8 mouse cellular contexts compared by ENCODE assay signal in the genomic region with DNA sequence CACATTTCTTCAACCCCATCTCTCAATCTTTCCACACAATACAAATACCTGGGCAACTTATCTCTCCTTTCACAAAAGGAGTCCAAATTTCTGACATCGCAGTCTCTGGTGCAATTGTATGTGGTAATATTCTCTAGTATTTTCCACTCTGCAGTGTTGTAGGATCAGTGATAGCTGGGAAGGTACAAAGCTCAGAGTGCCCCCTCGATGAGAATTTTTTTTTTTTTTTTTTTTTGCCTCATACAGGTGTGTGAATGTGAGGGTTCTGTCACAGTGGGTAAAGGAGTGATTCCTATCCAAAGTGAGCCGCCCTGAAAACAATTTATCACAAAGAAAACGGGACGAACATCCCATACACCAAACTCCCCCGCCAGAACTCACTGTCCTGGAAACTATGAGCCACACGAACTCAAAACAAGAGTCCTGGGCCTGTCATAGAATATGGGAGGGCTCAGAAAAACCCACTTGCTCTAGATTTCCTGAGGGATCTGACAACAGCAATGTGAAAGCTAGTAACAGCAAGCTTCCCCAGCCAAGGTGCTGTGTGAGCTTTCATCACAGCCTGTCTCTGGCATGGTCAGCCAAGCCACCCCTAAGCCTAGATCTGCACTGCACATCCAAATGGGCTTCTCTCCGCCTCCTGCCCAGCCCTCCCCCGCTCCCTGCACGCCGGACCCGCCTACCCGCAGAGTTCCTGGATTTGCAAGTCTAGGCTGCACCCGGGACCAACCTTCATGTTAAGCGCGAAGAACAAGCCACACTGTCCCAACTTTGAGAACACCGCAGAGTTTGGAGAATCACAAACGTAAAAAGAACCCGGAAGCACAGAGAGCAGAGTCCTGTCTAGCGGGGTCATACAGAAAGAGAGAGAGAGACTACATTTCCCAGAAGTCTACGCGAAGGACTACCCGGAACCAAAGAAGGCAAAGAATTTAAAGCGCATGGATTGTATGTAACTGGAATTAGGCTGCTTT. TPM values are rescaled to one million over a fixed set of nuclear protein-coding genes. Genes with fewer than 3 reads are reported as not detected.
A peak's percentile ranks its signal among the peaks of the same experiment; 100 is the strongest.
DNase-seq lines count a peak whose midpoint lies in the region; ATAC-seq and TF ChIP-seq lines count a peak whose summit lies in the region.

Zfp85 (minus strand) TSS at position 896 of the 974 bp plus-strand sequence.

- 8% methylated on average over 24 of the region's 24 CpGs for WGBS in forebrain, embryonic 12.5 days
- WGBS in heart, postnatal 0 days: 5% methylated on average over 24 of the region's 24 CpGs
- WGBS in liver, embryonic 15.5 days (ENCODE audit: insufficient replicate concordance): 6% methylated on average over 24 of the region's 24 CpGs
- WGBS in neural tube, embryonic 12.5 days: 8% methylated on average over 24 of the region's 24 CpGs
- 6% methylated on average over 24 of the region's 24 CpGs for WGBS in stomach, postnatal 0 days

- peak within 1 kb of the TSS; percentile 44 for H3K9ac ChIP-seq in ES-Bruce4 (ENCODE audit: low read depth, poor library complexity, severe bottlenecking)
- peak within 1 kb of the TSS; percentile 63 for H3K9ac ChIP-seq in forebrain, embryonic 12.5 days
- H3K9ac ChIP-seq in heart, postnatal 0 days (replicated peaks; ENCODE audit: low read depth, low read length): peak within 1 kb of the TSS; percentile 67
- H3K9ac ChIP-seq in liver, embryonic 15.5 days: peak within 1 kb of the TSS; percentile 51; the same call in 1 of the 2 replicates
- peak within 1 kb of the TSS; percentile 54 for H3K9ac ChIP-seq in neural tube, embryonic 12.5 days
- H3K9ac ChIP-seq in stomach, postnatal 0 days (ENCODE audit: low read length): peak within 1 kb of the TSS; percentile 36; the same call in 1 of the 2 replicates

- peak; percentile 98 for ATAC-seq in cerebellum, adult (ENCODE audit: insufficient number of reproducible peaks, low FRiP score, low TSS enrichment)
- peak; percentile 95 for ATAC-seq in forebrain, embryonic 12.5 days (ENCODE audit: low FRiP score)
- peak; percentile 91 for ATAC-seq in heart, postnatal 0 days (ENCODE audit: insufficient read depth, low read depth)
- ATAC-seq in liver, embryonic 15.5 days (ENCODE audit: insufficient read depth): peak; percentile 87
- peak; percentile 96 for ATAC-seq in neural tube, embryonic 12.5 days (ENCODE audit: low FRiP score, low read depth)
- peak; percentile 95 for ATAC-seq in stomach, postnatal 0 days (ENCODE audit: low FRiP score, low TSS enrichment)

- peak within 1 kb of the TSS; percentile 55 for H3K4me2 ChIP-seq in forebrain, embryonic 12.5 days
- H3K4me2 ChIP-seq in heart, postnatal 0 days (ENCODE audit: low read depth, low read length): peak within 1 kb of the TSS; percentile 62
- H3K4me2 ChIP-seq in liver, embryonic 15.5 days: peak within 1 kb of the TSS; percentile 64
- peak within 1 kb of the TSS; percentile 66 for H3K4me2 ChIP-seq in neural tube, embryonic 12.5 days (replicated peaks)
- peak within 1 kb of the TSS; percentile 52 for H3K4me2 ChIP-seq in stomach, postnatal 0 days (replicated peaks; ENCODE audit: low read depth)

- no peaks in the 10 kb centered on the region for H3K36me3 ChIP-seq in ES-Bruce4 (ENCODE audit: control insufficient read depth, insufficient read depth, low read length, poor library complexity, severe bottlenecking)
- H3K36me3 ChIP-seq in forebrain, embryonic 12.5 days (replicated peaks): peaks cover 11% of the 10 kb centered on the region
- H3K36me3 ChIP-seq in heart, postnatal 0 days (replicated peaks; ENCODE audit: control insufficient read depth, insufficient read depth, low read length): peaks cover 8% of the 10 kb centered on the region
- H3K36me3 ChIP-seq in liver, embryonic 15.5 days (replicated peaks): 0 out of 2 replicates have a peak, but pooled peaks cover 5% of the 10 kb centered on the region
- H3K36me3 ChIP-seq in neural tube, embryonic 12.5 days: no peaks in the 10 kb centered on the region; the same call in 1 of the 2 replicates
- H3K36me3 ChIP-seq in stomach, postnatal 0 days (ENCODE audit: control insufficient read depth, insufficient read depth, low read length): no peaks in the 10 kb centered on the region

- no peak for TF ChIP-seq CTCF in ES-Bruce4 (IDR thresholded peaks at IDR 0.05; ENCODE audit: low read depth, low read length)
- no peak for TF ChIP-seq CTCF in heart, postnatal 0 days (IDR thresholded peaks at IDR 0.05; ENCODE audit: low read depth)
- TF ChIP-seq CTCF in stomach, postnatal 0 days (IDR thresholded peaks at IDR 0.05; ENCODE audit: low read depth): no peak

- peak; percentile 12 for TF ChIP-seq POLR2A in ES-Bruce4 (IDR thresholded peaks at IDR 0.05; ENCODE audit: insufficient read depth, low read length)

- H3K27ac ChIP-seq in ES-Bruce4 (ENCODE audit: insufficient read depth, low read length): peak within 1 kb of the TSS; percentile 88
- H3K27ac ChIP-seq in forebrain, embryonic 12.5 days: 0 out of 2 replicates have a peak within 1 kb of the TSS, but pooled peaks have one; percentile 42
- peak within 1 kb of the TSS; percentile 78 for H3K27ac ChIP-seq in heart, postnatal 0 days (ENCODE audit: low read depth)
- peak within 1 kb of the TSS; percentile 76 for H3K27ac ChIP-seq in liver, embryonic 15.5 days (replicated peaks)
- no peak within 1 kb of the TSS for H3K27ac ChIP-seq in neural tube, embryonic 12.5 days
- H3K27ac ChIP-seq in stomach, postnatal 0 days (replicated peaks): peak within 1 kb of the TSS; percentile 26; the same call in 1 of the 2 replicates

- no peaks in the 10 kb centered on the region for H3K4me1 ChIP-seq in ES-Bruce4 (ENCODE audit: control insufficient read depth, insufficient read depth, low read length)
- H3K4me1 ChIP-seq in forebrain, embryonic 12.5 days: peaks cover 4% of the 10 kb centered on the region; the same call in 1 of the 2 replicates
- H3K4me1 ChIP-seq in heart, postnatal 0 days (ENCODE audit: control insufficient read depth, insufficient read depth): 0 out of 2 replicates have a peak, but pooled peaks cover 5% of the 10 kb centered on the region
- peaks cover 13% of the 10 kb centered on the region for H3K4me1 ChIP-seq in liver, embryonic 15.5 days (replicated peaks)
- H3K4me1 ChIP-seq in neural tube, embryonic 12.5 days: no peaks in the 10 kb centered on the region
- H3K4me1 ChIP-seq in stomach, postnatal 0 days (replicated peaks; ENCODE audit: control insufficient read depth, insufficient read depth): no peaks in the 10 kb centered on the region

- H3K27me3 ChIP-seq in ES-Bruce4 (ENCODE audit: control insufficient read depth, insufficient read depth, low read length, poor library complexity, severe bottlenecking): no peaks in the 10 kb centered on the region
- no peaks in the 10 kb centered on the region for H3K27me3 ChIP-seq in forebrain, embryonic 12.5 days
- H3K27me3 ChIP-seq in heart, postnatal 0 days (ENCODE audit: control insufficient read depth, insufficient read depth, low read length): no peaks in the 10 kb centered on the region
- no peaks in the 10 kb centered on the region for H3K27me3 ChIP-seq in liver, embryonic 15.5 days
- H3K27me3 ChIP-seq in neural tube, embryonic 12.5 days (replicated peaks): no peaks in the 10 kb centered on the region
- no peaks in the 10 kb centered on the region for H3K27me3 ChIP-seq in stomach, postnatal 0 days (ENCODE audit: control insufficient read depth, insufficient read depth, low read length)

- peak within 1 kb of the TSS; percentile 95 for H3K4me3 ChIP-seq in ES-Bruce4 (ENCODE audit: low read depth, low read length)
- H3K4me3 ChIP-seq in forebrain, embryonic 12.5 days (replicated peaks): peak within 1 kb of the TSS; percentile 66
- H3K4me3 ChIP-seq in heart, postnatal 0 days (ENCODE audit: low read depth, low read length): peak within 1 kb of the TSS; percentile 91
- H3K4me3 ChIP-seq in liver, embryonic 15.5 days (replicated peaks): peak within 1 kb of the TSS; percentile 70
- H3K4me3 ChIP-seq in neural tube, embryonic 12.5 days: peak within 1 kb of the TSS; percentile 71
- peak within 1 kb of the TSS; percentile 57 for H3K4me3 ChIP-seq in stomach, postnatal 0 days (ENCODE audit: low read depth, low read length)

- DNase-seq in heart, postnatal 0 days (ENCODE audit: low spot score): peak; percentile 90
- DNase-seq in kidney, postnatal 4 days: peak; percentile 77 to 82
- DNase-seq in stomach, postnatal 0 days (ENCODE audit: low spot score): peak; percentile 76

- no peak for TF ChIP-seq EP300 in ES-Bruce4 (IDR thresholded peaks at IDR 0.05; ENCODE audit: insufficient read depth, low read depth, low read length)
- no peak for TF ChIP-seq EP300 in heart, postnatal 0 days (IDR thresholded peaks at IDR 0.05; ENCODE audit: low read depth)
- TF ChIP-seq EP300 in stomach, postnatal 0 days (optimal IDR thresholded peaks at IDR 0.05): no peak

- H3K9me3 ChIP-seq in ES-Bruce4 (replicated peaks; ENCODE audit: control insufficient read depth, insufficient read depth, low read length, poor library complexity, severe bottlenecking): no peaks in the 10 kb centered on the region
- H3K9me3 ChIP-seq in forebrain, embryonic 12.5 days: no peaks in the 10 kb centered on the region
- no peaks in the 10 kb centered on the region; the same call in 1 of the 2 replicates for H3K9me3 ChIP-seq in heart, postnatal 0 days (replicated peaks; ENCODE audit: control insufficient read depth, low read length)
- no peaks in the 10 kb centered on the region for H3K9me3 ChIP-seq in liver, embryonic 15.5 days (replicated peaks)
- no peaks in the 10 kb centered on the region for H3K9me3 ChIP-seq in neural tube, embryonic 12.5 days
- no peaks in the 10 kb centered on the region for H3K9me3 ChIP-seq in stomach, postnatal 0 days (ENCODE audit: control insufficient read depth, low read length)

RNA-seq across cellular contexts. Expression of gene Zfp85, which starts in this region (rescaled TPM):
- polyA plus RNA-seq in ES-Bruce4 (2011; ENCODE audit: insufficient read depth, insufficient read length, low read depth, missing spikeins): 4.4 and 5.5 TPM in 2 replicates
- polyA plus RNA-seq in forebrain, embryonic 12.5 days (2016; fragmentation: Nextera tagmentation; extraction: Ambion mirVana): 5.4 and 5.8 TPM in 2 replicates
- 1.5 and 3.0 TPM in 2 replicates for total RNA-seq in heart, postnatal 0 days (2014; rRNA removed; ENCODE audit: low replicate concordance)
- 2.0 and 2.2 TPM in 2 replicates for polyA plus RNA-seq in heart, postnatal 0 days (2015; fragmentation: Nextera tagmentation; extraction: Ambion mirVana)
- polyA plus RNA-seq in liver, embryonic 15.5 days (2015; fragmentation: Nextera tagmentation; extraction: Ambion mirVana): 0.96 and 1.3 TPM in 2 replicates
- 6.0 and 6.9 TPM in 2 replicates for polyA plus RNA-seq in neural tube, embryonic 12.5 days (2016; fragmentation: Nextera tagmentation; extraction: Ambion mirVana)
- 2.1 and 2.2 TPM in 2 replicates for polyA plus RNA-seq in stomach, postnatal 0 days (2015; fragmentation: Nextera tagmentation; extraction: Ambion mirVana)
